Mouse (Mus musculus) left cerebral cortex, postnatal 14 days (tissue): ENCODE results near the gene Ktn1. TPM values are rescaled to one million over a fixed set of nuclear protein-coding genes. Genes with fewer than 3 reads are reported as not detected.

Experiments
- DNase-seq, 2 experiments: peaks; one replicate each; pipeline ENCODE4 v3.0.0; 2021 to 2022; ENCODE audit warnings: low spot score in 2 of 2, mixed read lengths in 1 of 2
- intact Hi-C: fragments of 180-260 bp; cut with DNase I; formaldehyde crosslinking; loops from one replicate; pipeline ENCODE4 v1.15.1; 2025
- total RNA-seq, 2 experiments: library from RNA; stranded (reverse); gene quantifications; 2 replicates each; pipeline ENCODE4 v1.2.3; 2021

Gene Ktn1
- total RNA-seq, 2 experiments from 2014 or later = 89.8 to 94.0 TPM

DNA sequence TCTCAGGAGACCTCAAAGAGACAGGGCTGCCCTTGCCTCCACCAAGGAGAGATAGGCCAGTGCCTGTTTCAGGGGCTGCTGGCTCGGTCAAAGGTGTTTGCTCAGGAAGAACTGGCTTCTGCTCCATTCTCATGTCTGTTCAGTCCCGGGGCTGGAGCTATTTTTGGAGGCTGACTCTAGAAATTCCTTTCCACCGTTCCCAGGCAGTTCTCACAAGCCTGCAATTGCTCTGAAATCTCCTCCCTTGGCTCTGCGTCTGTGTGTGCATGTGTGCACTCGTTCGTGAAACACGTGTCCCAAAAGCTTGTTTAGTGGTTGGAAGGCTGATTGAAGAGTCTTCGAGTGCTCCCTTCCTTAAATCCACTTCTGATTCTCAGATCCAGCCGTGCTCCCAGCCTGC, 99.3 kb downstream of the Ktn1 start:
- peak; percentile 39 to 59 for DNase-seq
- intact Hi-C loops = no loop called here

DNA sequence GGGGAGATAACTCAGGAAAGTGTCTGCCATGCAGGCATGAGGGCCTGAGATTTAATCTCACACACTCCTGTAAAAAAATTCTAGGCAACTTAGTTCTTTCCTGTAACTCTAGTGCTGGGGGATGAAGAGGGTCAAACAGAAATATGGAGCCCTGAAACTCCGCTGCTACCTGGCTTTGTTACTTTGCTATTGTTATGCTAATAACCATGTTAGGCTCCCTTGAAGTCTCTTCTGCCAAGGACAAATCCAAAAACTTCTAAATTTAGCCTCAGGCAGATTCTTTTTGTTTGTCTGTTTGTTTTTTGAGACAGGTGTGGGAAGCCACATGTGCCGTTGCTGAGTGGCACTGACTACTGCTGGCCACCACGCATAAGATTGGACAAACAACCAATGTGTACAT, 100.5 kb downstream of the Ktn1 start:
- no peak for DNase-seq
- intact Hi-C loops = no loop called here

DNA sequence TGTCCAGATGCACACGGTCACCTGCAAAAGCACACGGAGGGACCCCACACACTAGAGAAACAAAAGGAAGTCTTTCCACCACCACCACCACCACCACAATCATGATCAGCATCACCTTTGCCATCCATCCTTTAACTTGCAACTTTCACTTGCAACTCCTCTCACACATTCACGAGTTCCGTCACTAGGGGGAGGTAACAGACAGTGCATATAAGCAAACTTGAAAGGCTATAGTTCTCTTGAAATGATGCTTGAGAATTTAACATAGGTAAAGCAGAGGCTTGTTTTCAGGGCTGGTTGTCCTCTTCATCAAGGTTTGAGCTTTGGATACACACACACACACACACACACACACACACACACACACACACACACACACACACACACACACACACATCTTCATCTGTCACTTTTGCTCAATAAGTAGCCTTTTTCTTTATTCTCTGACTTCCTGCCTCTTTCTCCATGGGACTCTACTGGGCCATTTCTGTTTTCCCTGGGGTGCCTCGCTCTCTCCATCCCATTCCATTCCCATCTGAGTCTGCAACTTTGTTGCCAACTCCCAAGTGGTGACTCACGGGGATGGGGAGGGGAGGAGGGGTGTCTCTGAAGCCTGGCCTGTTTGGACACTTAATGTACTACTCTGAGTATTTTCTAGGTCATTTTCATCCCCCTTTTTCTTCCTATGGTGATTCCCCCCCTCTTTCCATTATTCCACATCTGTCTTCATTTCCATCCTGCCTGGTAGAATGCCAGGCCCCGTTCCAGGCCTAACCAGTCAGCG, 103.4 kb downstream of the Ktn1 start:
- intact Hi-C loops = loop anchor here (5.0 to 10.0 kb wide), 2 partner anchors 606 to 743 kb away; no protein-coding TSS in a partner anchor
- DNase-seq = peak; percentile 81 to 85

DNA sequence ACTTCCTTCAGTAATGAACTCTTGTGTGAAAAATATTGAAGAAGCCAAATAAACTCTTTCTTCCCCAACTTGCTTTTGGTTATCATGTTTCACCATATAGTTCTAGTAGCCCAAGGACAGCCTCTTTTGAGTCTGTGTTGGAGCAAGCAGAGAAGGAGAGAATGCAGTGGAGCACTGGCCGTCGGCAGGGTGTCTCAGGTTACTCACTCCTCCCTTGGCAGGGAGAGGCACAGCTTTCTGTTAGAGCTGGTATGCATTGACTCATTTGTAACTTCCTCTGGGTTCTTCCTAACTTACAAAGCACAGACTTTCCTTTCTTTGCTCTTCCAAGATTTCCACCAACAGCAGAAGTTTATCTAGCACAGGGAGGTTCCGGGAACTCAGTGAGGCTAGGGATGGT, 105.3 kb downstream of the Ktn1 start:
- DNase-seq = no peak
- intact Hi-C loops = loop anchor here (5.0 to 10.0 kb wide), 2 partner anchors 604 to 741 kb away; no protein-coding TSS in a partner anchor

DNA sequence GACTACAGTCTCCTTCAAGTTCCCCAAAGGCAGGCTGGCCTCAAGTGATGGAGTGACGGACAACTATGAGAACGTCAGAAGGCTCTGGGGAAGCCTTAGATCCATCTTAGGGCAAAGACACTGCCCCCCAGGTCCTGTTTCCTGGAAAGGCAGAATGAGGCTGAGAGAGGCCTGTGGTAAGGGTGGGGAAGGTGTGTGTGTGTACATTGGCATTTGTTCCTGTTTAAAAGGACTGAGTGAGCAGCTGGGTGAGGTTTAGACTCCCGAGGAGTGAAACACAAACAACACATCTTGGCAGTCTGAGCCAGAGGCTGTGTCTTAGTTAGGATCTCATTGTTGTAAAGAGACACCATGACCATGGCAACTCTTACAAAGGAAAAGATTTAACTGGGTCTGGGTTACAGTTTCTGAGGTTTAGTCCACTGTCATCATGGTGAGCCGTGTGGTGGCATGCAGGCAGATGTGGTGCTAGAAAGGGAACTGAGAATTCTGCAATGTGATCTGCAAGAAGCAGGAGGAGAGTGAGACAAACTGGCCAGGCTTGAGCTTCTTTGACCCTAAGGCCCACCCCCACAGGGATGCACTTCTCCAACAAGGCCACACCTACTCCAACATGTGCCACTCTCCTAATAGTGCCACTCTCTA, 106.1 kb downstream of the Ktn1 start:
- no peak for DNase-seq
- intact Hi-C loops = loop anchor here (5.0 to 10.0 kb wide), 2 partner anchors 603 to 740 kb away; no protein-coding TSS in a partner anchor

DNA sequence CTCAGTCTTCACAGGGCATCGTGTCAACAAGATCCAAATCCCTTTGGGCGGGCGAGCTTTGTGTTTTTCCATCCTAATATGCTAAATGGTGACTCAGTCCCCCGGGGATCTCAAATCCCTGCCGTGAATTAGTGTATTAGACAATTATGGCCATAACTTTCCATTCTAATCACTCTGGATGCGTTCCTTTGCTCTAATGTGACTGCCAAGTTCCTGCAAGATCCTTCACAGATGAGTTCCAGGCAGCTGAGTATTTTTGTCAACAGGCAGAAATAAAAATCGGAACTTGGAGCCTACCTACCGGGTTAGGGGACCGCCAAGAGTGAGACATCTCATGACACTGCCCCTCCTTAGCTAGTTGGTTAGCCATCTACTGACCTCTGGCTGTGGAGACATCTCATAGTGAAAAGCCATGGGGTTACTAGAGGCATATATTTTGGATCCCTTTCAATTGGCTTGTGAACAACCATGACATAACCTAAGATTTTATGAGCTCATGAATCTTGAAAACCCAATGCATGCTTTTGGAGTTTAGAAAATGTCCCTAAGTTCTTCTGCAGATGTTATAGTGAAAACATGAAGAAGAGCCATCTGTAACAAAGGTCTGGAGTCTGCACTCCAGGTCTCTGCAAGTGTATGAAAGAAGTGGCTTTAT, 108.3 kb downstream of the Ktn1 start:
- DNase-seq = no peak
- intact Hi-C loops = loop anchor here (10.0 kb wide), 1 partner anchor 738 kb away; no protein-coding TSS in a partner anchor

DNA sequence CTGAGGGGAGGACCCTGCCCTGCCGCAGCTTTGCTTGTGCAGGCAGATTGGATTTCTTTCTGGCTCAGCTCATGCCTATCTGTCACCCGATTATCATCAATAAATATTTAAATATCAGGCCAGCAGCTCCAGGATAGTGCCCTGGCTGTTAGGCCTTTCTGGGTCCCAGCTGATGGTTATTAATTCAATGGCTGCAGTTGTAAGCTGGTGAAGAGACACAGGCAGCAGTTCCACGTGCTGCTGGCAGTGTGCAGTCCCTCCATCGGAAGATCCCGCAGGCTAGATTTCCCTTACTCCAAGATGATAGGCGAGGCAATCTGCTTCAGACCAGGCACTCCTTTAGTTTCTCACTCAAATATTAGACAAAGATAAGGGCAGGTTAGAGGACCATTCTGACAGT, 116.9 kb downstream of the Ktn1 start:
- intact Hi-C loops = no loop called here
- DNase-seq = no peak

DNA sequence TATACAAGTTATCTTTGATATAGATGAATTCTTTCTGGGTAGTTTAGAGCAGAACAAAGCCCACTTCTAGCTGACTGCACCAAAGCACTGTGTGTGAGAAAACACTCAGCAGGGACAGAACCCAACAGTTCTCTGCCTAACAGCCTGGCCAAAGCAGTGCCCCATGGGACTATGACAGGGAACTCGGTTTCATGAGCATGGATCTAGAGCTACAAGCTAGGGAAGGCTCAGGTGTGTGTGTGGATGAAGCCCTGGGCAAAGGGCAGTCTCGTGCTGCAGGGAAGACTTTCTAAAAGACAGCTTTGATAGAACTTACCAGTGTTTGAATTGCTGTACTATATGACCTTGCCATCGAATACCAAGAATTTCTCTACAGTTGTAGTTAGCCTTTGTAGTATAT, 117.5 kb downstream of the Ktn1 start:
- no peak for DNase-seq
- intact Hi-C loops = no loop called here

DNA sequence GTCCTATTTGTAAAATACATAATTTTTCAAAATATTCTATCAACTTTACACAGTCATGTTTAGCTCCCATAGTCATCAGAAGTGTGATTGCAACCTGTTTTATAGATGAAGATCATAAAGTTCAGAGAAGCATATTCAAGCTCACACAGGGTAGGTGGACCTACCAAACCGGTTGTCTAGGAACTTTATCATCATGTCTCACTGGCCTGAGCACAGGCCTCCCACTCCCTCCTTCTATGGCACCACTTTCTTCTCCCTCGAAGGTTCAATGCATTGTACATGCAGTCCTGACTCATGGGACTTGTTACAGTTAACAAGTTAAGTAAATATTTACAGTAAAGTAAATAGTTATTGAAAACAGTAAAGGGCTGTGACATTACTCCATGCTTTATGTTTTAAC, 118.1 kb downstream of the Ktn1 start:
- DNase-seq = no peak
- intact Hi-C loops = no loop called here

DNA sequence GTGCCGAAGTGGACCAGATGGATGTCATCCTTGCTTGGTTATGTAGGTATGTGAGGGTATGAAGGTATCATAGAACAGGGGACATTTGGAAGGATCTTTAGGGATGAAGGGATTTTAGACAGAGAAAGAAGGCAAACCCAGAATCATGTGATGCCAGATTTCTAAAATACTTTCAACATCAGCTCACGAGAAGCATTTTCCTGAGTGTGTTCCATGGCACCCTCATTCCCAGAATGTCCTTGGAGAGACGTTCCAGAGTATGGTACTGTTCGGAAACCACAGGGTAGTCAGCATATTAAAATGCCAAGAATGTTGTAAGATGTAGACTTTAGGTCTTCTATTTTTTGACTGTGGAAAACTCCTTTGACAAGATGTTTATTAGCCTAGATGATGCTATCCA, 123.2 kb downstream of the Ktn1 start:
- DNase-seq = no peak
- intact Hi-C loops = no loop called here

DNA sequence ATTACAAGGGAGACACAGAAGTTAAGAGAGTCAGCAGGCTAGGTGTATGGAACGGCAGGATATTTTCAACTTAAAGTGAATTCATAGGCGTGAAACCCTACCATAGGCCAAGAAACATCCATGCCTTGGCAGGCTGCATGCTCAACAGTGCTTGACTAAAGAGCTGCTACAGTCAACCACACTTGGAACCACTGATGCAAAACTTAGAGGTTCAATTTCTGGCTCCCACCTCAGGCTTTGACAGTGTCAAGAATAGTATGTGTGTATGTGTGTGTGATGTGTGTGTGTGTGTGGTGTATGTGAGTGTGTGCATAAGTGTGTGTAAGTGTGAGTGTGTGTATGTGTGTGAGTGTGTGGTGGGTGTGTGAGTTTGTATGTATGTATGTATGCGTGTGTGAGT, 127.3 kb downstream of the Ktn1 start:
- intact Hi-C loops = no loop called here

DNA sequence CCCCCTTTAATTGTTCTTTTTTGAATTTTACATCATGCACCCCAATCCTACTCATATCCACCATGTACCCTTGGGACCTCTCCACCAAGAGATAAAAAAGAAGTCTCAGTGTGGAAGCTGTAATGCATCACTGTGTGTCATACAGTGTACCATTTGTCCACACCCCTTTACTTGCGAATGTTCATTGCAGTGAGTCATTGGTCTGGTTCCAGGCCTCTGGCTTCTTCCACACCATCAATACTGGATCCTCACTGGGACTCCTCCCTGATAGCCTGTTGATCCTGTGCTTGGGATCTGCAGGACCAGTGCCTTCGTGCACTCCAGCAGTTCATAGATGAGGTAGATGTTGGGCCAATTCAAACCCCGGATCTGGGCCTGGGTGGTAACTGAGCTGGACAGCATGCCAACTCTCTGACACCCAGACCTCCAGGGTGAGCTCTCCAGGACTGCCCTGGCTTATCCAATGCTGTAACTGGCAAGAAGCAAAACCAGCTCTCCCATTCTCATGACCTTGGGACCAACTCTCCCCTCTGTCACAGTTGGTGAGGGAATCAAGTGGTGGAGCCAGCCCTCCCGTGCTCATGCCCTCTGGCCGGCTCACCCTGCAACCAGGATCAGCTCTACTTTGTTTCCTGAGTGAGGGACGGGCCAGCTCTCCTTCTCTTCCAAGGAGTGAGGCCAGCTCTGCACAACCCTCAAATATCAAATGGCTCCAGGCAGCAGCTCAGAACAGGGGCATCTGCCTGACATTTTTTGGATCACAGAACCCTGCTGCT, 128.2 kb downstream of the Ktn1 start:
- DNase-seq = no peak
- intact Hi-C loops = no loop called here

More for the DNA sequence above, 127.3 kb downstream of the Ktn1 start:
- no peak for DNase-seq

DNA sequence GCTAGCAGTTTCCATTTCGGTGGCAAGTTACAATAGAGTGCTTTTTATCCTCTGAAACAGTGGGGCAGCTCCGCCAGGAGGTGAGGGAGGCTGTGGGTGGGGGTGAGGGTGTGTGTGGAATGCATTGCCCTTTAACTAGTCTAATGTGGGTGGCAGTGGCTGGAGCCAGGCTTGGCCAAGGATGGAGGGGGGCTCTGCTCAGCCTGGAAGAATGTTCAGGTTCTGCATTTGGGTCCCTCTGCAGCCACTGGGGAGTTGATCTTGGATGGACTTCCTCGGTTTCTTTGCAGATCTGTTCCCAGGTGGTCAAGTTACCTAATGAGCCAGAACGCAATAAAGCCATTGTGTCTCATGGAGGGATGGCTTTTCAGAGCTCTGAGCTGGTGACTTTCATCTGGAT, 137.9 kb downstream of the Ktn1 start:
- DNase-seq = peak in 1 of 2 experiments; percentile 13
- intact Hi-C loops = no loop called here

Other genes with a start within 250 kb of the Ktn1 start
- 1 to 10 TPM in 1 of 2 experiments, under 1 TPM in 1; 0.85 to 1.2 TPM for gene Dlgap5, start 230.0 kb upstream of the Ktn1 start, total RNA-seq
- 10 to 100 TPM; 88.7 to 90.9 TPM for gene Fbxo34, start 198.0 kb upstream of the Ktn1 start, total RNA-seq
- 10 to 100 TPM; 15.2 to 15.4 TPM for gene Atg14, start 77.8 kb upstream of the Ktn1 start, total RNA-seq